Mouse (Mus musculus): ENCODE measurements around the gene Dnajb7. TPM values are rescaled to one million over a fixed set of nuclear protein-coding genes. Genes with fewer than 3 reads are reported as not detected.

Dnajb7 gene
- 0.05 and 0.08 TPM in 2 replicates for polyA plus RNA-seq (2012; rRNA removed)

GRCm38 (mm10) chr15:81408199-81408598 is at the start of gene Dnajb7:
Gene Dnajb7 (minus strand): TSS chr15:81408299.

DNA sequence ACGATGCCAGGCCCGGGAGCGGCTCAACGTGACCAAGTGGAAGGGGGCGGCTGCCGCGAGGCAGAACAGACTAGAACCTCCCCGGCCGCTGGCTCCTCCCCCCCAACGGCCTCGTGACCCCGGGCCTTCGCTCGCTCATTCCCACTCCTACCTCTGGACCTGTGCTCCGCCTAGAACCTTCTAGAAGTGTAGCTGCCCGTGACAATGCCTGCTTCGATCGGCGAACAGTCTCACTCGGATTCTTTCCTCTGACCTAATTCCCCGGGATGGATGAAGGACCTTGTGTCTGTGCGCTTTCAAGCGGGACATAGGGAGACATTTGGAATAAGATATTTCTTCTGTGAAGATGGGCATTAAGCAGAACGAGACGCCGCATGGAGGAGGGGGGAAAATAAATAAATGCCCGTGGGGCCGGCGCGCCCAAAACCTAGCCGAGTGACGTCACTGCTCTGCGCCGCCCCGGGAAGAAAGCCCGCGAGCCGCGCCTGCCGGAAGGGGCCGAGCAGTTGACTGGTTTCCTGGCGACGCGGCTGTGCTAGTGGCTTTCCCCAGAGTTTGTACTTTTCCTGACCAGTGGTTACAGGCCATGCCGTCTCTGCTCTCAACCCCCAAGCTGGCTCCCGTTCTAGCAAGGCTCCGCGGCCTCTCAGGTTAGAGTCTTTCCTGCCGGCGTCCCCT is 8.3 kb downstream of the Dnajb7 start, which contains the start of the genes St13 and Xpnpep3:
Gene St13, minus strand, starts transcription at position 440 of the 678 bp plus-strand sequence.
Gene Xpnpep3, plus strand, starts transcription at position 501 of the 678 bp plus-strand sequence.

DNA sequence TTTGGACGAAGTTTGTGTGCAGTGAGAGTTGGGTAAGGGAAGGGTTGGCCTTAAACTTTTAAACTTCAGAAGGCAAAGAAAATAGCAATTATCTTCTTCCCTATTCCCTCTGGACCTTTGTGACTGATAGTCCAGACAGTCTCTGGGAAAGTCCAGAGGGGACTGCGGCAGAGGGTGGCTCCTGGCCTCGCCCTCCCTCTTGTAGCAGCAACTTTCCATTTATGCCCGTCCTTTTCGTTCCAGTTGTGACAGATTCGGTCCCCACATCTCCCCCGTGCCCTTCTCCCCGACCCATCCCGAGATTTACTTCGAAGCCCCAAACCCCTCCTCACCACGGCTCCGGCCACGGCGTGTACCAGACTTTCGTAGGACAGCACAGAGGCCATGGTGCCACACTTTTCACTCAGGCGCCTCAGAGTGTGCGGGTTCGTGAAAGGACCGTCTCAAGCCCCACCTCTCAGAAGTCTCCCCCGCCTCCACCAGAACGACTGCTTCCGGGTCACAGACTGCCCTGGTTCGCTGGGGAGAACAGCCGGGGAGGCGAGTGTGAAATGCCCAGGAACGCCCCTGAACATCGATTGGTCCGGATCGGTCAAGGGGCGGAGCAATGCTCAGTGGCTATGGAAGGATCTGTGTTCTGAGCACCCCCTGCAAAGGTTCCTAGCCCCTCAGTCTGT is 47.6 kb downstream of the Dnajb7 start, which contains the start of gene Slc25a17:
Gene Slc25a17, minus strand, starts transcription at position 468 of the 677 bp plus-strand sequence.

Other genes with a start within 250 kb of the Dnajb7 start
- gene Mrtfa, start 217.5 kb downstream of the Dnajb7 start, polyA plus RNA-seq (2012; rRNA removed) = 17.9 and 21.0 TPM in 2 replicates
- gene Mchr1, start 172.8 kb downstream of the Dnajb7 start, polyA plus RNA-seq (2012; rRNA removed) = 5.4 and 6.4 TPM in 2 replicates
- gene Slc25a17, start 47.5 kb downstream of the Dnajb7 start, polyA plus RNA-seq (2012; rRNA removed) = 99.0 and 103 TPM in 2 replicates
- 81.5 and 86.0 TPM in 2 replicates for gene St13, start 8.2 kb downstream of the Dnajb7 start, polyA plus RNA-seq (2012; rRNA removed)
- gene Xpnpep3, start 8.2 kb downstream of the Dnajb7 start, polyA plus RNA-seq (2012; rRNA removed) = 7.5 and 7.6 TPM in 2 replicates
- 201 and 228 TPM in 2 replicates for gene Rbx1, start 58.0 kb upstream of the Dnajb7 start, polyA plus RNA-seq (2012; rRNA removed)
- 31.3 and 33.1 TPM in 2 replicates for gene Ep300, start 177.1 kb upstream of the Dnajb7 start, polyA plus RNA-seq (2012; rRNA removed)